ENCODE assay signal across 16 mouse cellular contexts in the genomic region with DNA sequence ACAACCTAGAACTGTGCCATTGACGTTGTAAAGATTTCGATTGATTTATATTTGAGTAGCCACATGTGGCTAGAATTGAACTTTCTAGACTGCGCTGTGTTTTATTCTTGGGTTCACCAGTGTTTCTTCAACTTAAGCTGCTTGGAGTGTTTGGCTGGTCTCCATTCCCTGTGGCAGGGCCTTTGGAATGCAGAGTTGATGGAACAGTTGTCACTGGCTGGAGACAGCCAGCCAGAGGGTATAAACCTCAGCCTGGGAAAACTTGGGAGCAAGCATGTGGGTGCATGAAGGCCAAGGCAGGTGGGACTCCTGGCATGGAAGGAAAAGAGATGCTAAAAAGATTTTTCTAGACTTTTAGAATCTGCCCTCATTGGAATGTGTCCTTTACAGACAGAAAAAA.
DNase-seq lines count a peak whose midpoint lies in the region; TF ChIP-seq lines count a peak whose summit lies in the region.
"Had no signal": no experiment of that assay in that cellular context is flagged by ENCODE, and none has a peak within 500 bp of the region (broad histone marks: within the 10 kb centered on the region; RNA-seq: fewer than 3 reads in every experiment).

No protein-coding gene starts in this region.

- H3K4me3 ChIP-seq in layer of hippocampus, adult 2 months, result no peak overlapping the region
- H3K4me3 ChIP-seq: intestine, embryonic 15.5 days; neural tube, embryonic 13.5 days; stomach, embryonic 15.5 days had no signal

- intact Hi-C loops in left cerebral cortex, postnatal 25 days (cut with DNase I), result loop anchor here (2.0 kb wide), 1 partner anchor 77 kb away; no protein-coding TSS in a partner anchor

- no peak for DNase-seq in layer of hippocampus, adult 2 months (ENCODE audit: low spot score in 2 of 2)
- no peak for DNase-seq in layer of hippocampus, adult 11-12 months (ENCODE audit: low spot score)
- DNase-seq in Muller cell, postnatal 12 days (ENCODE audit: inconsistent ontology term), result peak; percentile 57
- peak; percentile 36 for DNase-seq in fibroblast of lung, adult 2 months (ENCODE audit: low read depth)
- DNase-seq in kidney, postnatal 14 days, result peak; percentile 28
- no peak for DNase-seq in natural killer cell, adult 2 months (ENCODE audit: low spot score in 2 of 2)
- no peak for DNase-seq in left cerebral cortex, postnatal 25 days (ENCODE audit: low spot score in 2 of 2)
- DNase-seq: adrenal gland, adult 2 months; cerebellum, adult 11 months; cerebellum, postnatal 36 days; heart, adult 18-20 months; right cerebral cortex, postnatal 14 days had no signal

- TF ChIP-seq CTCF in layer of hippocampus, adult 2 months (conservative IDR thresholded peaks at IDR 0.05), result no peak

- peak overlapping the region; percentile 84; the same call in 1 of the 2 replicates for H3K27ac ChIP-seq in layer of hippocampus, adult 2 months
- H3K27ac ChIP-seq: hindbrain, embryonic 14.5 days; intestine, embryonic 15.5 days; neural tube, embryonic 13.5 days had no signal

Comparison
In these comparisons a context has a peak if more than half of its experiments do, and no peak if none do; other contexts are left out.
1. DNase-seq: peak in Muller cell, postnatal 12 days (single experiment), fibroblast of lung, adult 2 months (single experiment) and kidney, postnatal 14 days (single experiment); none in layer of hippocampus, adult 2 months (0 of 2), layer of hippocampus, adult 11-12 months (single experiment), natural killer cell, adult 2 months (0 of 2) and left cerebral cortex, postnatal 25 days (0 of 2).